Mouse (Mus musculus): ENCODE measurements around the gene Tulp3.

Tulp3 gene

GRCm38 (mm10) chr6:128358999-128359398 is 3.3 kb upstream of the Tulp3 start:
- CTCF ChIA-PET = interaction anchor here (0.6 kb wide), 1 partner anchor 56 kb away, joined by 3 read pairs; no protein-coding TSS in a partner anchor

GRCm38 (mm10) chr6:128355201-128355681 is 410 bp downstream of the Tulp3 start:
- CTCF ChIA-PET = no interaction called here

GRCm38 (mm10) chr6:128354140-128354539 is 1.5 kb downstream of the Tulp3 start:
- CTCF ChIA-PET = interaction anchor here (0.7 kb wide), 1 partner anchor 62 kb away, joined by 17 read pairs; no protein-coding TSS in a partner anchor

DNA sequence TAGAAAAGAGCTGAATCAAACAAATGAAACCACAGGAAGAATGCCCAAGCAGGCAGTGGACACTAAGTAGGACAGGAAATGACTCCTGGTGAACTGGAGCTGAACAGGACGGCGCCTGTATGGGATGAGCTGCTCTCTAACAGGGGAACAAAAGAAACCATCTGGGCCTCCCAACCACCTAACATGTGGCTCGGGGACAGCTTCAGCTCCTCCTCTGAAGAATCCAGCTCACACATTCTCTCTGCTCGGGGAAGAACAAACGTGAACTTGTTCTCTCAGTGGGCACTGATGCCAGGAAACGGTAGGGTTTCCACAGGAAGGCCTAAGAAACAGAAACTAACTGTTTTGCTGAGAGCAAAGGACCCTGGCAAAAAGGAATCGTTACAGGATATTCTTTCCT is 5.9 kb downstream of the Tulp3 start:
- CTCF ChIA-PET = interaction anchor here (0.7 kb wide), 1 partner anchor 11 kb away, joined by 8 read pairs; no protein-coding TSS in a partner anchor

- CTCF ChIA-PET = no interaction called here
These were observed 8.9 kb downstream of the Tulp3 start for GRCm38 (mm10) chr6:128346782-128347181.

DNA sequence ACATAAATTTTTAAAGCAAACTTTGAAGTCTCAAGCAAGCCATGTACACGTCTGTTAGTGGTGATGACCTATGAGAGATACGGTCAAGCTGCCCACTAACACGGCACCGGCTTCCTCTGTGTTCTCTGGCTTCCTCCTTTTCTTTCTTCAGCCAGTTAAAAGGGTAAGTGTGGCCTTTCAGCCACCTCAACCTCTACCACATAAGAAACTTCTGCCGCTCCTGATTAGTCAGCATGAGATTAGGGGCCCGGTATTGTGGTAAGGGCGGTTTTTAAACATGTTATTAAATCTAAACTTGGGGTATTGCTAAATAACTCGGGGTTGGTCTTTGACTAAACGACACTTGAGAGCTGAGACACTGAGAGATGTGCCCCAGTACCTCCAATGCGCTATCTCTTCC is 10.0 kb downstream of the Tulp3 start:
- CTCF ChIA-PET = no interaction called here

GRCm38 (mm10) chr6:128341956-128342723 is 13.5 kb downstream of the Tulp3 start:
- CTCF ChIA-PET = no interaction called here

DNA sequence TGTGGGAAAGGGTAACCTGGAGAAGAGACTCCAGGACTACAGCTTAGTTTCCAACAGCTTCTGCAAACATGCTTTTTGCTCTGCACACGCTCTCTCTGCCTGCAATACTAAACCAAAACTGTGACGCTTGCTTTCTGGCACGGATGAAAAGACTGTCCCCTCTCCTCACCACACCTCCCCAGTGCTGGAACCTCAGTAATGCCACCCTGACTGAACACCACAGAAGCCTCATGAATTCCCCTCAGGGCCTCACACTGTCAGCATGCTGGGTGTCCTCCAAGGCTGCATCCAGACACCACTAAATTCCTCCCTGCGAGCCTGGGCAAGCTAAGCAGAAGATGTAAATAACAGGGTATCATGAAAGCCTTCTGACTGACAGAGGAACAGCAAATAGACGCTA is 16.8 kb downstream of the Tulp3 start:
- CTCF ChIA-PET = no interaction called here

DNA sequence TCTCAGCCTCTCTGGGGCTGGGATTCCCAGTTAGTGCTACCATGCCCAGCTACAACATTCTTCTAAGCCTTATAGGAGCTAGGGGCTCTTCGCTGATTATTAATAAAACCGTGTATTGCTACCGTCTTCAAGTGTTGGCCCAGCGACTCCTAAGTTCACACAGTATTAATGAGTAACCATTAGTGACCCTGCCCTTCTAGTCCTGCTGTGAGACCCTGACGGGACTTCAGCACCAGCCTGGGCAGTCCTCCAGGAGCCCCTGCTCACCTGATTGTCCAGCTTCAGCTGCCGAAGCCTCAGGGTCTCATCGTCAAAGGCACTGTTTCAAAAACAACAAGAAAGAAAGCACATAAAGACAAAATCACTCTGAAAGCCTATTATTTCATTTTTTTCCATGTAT is 18.2 kb downstream of the Tulp3 start:
- CTCF ChIA-PET = no interaction called here

GRCm38 (mm10) chr6:128334397-128335124 is 21.1 kb downstream of the Tulp3 start:
- CTCF ChIA-PET = no interaction called here

DNA sequence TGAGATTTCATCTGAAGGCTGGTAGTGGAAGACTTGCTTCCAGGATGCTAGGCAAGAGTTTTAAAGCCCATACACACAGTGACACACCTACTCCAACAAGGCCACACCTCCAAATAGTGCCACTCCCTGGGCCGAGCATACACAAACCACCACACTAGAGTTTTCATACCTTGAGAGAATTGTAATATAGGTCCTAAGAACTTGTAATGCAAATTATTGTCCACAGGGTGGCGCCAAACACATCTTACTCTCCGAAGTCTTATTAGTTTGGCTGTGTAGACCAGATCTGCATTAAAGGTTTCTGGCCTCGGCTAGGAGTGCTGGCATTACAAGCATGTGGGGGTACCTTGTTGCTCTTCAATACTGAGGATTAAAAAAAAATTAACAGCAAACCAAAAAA is 37.3 kb downstream of the Tulp3 start:
- CTCF ChIA-PET = interaction anchor here (0.9 kb wide), 2 partner anchors 93 to 94 kb away, joined by 3 read pairs; no protein-coding TSS in a partner anchor

GRCm38 (mm10) chr6:128315597-128315996 is 40.1 kb downstream of the Tulp3 start:
- CTCF ChIA-PET = interaction anchor here (0.6 kb wide), 2 partner anchors 95 to 171 kb away, joined by 3 to 4 read pairs; no protein-coding TSS in a partner anchor

- CTCF ChIA-PET = no interaction called here
These were observed 40.9 kb downstream of the Tulp3 start for GRCm38 (mm10) chr6:128314796-128315195.

DNA sequence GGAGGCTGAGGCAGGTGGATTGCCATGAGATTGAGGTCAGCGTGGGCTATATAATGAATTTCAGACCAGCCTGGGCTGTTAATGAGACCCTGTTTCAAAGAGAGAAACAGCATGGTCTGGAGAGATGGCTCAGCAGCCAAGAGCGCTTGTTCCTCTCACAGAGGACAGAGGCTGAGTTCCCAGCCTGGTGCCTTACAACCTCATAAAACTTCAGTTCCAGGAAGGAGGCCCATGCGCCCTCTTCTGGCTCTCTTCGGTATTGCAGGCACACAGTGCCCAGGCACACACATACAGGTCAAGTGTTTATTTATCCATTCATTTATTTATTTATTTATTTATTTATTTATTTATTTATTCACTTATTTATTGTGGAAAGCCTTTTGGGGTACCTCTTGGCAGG is 47.3 kb downstream of the Tulp3 start:
- CTCF ChIA-PET = no interaction called here

- CTCF ChIA-PET = no interaction called here
These were observed 50.9 kb downstream of the Tulp3 start for GRCm38 (mm10) chr6:128304801-128305200.

DNA sequence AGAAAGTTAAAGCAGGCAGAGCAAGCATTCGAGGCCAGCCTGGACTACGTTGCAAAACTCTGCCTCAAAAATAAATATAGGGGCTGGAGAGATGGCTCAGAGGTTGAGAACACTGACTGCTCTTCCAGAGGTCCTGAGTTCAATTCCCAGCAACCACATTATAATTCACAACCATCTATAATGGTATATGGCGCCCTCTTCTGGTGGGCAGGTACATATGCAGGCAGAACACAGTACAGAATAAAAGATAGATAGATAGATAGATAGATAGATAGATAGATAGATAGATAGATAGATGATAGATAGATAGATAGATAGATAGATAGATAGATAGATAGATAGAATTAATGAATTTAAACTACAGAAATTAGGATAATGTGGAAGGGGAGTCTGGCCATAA is 53.0 kb downstream of the Tulp3 start:
- CTCF ChIA-PET = interaction anchor here (1.2 kb wide), 1 partner anchor 57 kb away, joined by 3 read pairs; no protein-coding TSS in a partner anchor

DNA sequence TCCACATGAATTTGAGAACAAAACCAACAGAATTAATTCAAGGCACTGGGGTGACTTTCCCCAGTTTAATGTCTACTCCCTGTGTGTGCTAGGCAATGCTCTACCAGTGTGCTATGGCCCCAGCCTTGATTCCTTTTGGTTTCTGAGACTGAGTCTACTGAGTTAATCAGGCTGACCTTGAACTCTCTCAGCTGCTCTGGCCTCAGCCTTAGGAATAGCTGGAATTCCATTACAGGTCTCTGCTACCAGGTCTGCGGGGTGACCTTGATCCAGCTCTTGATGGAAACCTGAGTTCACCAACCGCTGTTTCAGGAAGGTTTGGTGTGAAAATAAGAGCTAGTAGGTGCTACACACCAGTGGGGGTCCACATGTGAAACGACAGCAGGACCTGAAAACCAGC is 53.8 kb downstream of the Tulp3 start:
- CTCF ChIA-PET = no interaction called here

DNA sequence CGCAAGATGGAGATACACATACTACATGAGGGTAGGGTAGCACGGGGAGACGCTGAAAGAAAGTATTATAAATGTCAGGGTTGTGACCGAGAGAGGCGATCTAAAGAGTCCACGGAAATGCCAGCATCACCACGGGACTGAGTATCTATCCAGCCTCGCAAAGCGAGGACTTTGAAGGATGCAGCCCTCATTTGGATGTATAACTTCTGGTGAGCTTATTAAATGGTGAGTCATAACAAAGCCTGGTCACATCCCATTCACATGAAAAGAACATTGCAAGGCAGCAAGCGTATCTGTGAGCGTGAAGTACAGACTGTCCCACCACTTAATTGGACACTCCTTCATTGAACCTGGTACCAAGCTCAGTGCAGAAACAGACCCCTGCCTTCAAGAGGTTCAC is 54.2 kb downstream of the Tulp3 start:
- CTCF ChIA-PET = no interaction called here

- CTCF ChIA-PET = no interaction called here
These were observed 55.3 kb downstream of the Tulp3 start, which contains the start of gene Tead4 for GRCm38 (mm10) chr6:128300134-128301001. TSS of gene Tead4 (minus strand) at chr6:128300823.

DNA sequence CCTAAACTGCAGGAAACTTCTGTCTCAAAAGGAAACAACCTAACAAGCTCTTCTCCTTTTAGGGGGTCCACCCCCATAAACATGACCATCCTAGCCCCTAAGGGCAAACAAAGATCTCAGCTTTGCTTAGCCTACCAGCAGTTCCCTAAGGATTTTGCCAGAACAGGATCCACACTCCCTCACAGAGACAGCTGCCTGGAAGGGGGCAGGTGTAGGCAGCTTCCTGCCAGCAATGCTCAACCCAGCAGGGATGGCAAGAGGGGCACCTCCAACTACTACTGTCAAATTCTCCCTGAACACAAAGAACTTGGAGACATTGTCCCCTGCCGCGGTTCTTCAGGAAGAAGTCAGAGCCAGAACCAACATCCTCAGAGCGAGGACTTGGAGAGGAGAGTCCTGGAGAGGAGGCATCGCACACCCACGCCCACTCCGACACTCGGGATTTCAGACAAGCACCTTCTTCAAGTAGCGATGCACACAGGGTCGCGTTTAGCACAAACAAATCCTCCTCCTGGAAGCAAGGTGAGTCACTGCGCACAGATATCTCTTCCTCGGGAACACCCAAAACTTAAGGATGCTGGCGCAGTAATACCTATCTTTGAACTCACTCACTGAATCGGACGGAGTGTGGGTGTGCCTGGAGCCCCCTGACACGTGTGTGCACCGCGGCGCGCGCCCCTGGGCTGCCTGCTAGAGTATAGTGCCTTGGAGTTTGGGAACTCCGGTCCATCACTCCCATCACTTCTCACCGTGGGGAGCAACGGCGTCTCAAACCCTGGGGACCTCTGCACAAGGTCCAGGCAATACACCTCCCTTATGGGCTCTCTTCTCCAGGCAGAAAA is 56.1 kb downstream of the Tulp3 start:
- CTCF ChIA-PET = no interaction called here

DNA sequence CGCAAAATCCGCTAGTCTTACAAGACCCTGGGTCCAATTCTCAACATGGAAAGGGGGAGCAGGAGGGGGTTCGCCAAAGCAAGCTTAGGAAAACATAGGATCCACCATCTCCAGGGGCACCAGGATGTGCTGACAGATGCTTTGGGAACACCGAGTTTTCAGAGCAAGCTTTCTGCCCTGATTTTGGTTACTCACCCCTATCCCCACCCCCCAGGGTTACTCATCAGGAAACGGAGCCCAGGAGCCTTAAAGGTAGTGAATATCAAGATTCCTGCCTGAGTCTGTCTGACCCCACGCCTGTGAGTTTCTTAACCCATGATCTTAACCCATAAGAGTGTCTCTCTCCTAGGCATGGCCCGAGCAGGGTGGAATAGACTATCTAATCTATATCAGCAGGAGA is 57.4 kb downstream of the Tulp3 start:
- CTCF ChIA-PET = no interaction called here

All from spleen, embryonic (tissue).